Mouse (Mus musculus): ENCODE measurements around the gene Zfp426. TPM values are rescaled to one million over a fixed set of nuclear protein-coding genes. Genes with fewer than 3 reads are reported as not detected.

Zfp426 gene
- 4.6 and 11.2 TPM in 2 replicates for polyA plus RNA-seq (2011; ENCODE audit: insufficient read depth, insufficient read length, low replicate concordance, missing spikeins)

GRCm38 (mm10) chr9:20492527-20493233 is at the start of gene Zfp426:
TSS of gene Zfp426 (minus strand) at chr9:20492746.
- Histone ChIP-seq H3K4me3 (replicated peaks; ENCODE audit: control insufficient read depth, low read depth, low read length) (peak within 1 kb of the TSS; percentile 91), H3K4me1 (ENCODE audit: control insufficient read depth, insufficient read depth, low read length) (no peaks in the 10 kb centered on the region; the same call in 1 of the 2 replicates), H3K27ac (ENCODE audit: control insufficient read depth, insufficient read depth, low read depth, low read length, poor library complexity) (peak within 1 kb of the TSS; percentile 100)
- TF ChIP-seq CTCF (IDR thresholded peaks at IDR 0.05; ENCODE audit: control insufficient read depth, insufficient read depth, low read length), result no peak
- peak; percentile 90 for TF ChIP-seq POLR2A (IDR thresholded peaks at IDR 0.05; ENCODE audit: borderline replicate concordance, control insufficient read depth, low read depth, low read length)
- under 1% methylated on average over 40 of the region's 40 CpGs for WGBS

- WGBS, result 79% methylated on average over 2 of the region's 2 CpGs
- Histone ChIP-seq H3K4me1 (ENCODE audit: control insufficient read depth, insufficient read depth, low read length) (no peaks in the 10 kb centered on the region), H3K27ac (ENCODE audit: control insufficient read depth, insufficient read depth, low read depth, low read length, poor library complexity) (no peak overlapping the region), H3K4me3 (replicated peaks; ENCODE audit: control insufficient read depth, low read depth, low read length) (no peak overlapping the region)
- TF ChIP-seq POLR2A (IDR thresholded peaks at IDR 0.05; ENCODE audit: borderline replicate concordance, control insufficient read depth, low read depth, low read length), result no peak
- TF ChIP-seq CTCF (IDR thresholded peaks at IDR 0.05; ENCODE audit: control insufficient read depth, insufficient read depth, low read length), result no peak
These were observed 44.1 kb upstream of the Zfp426 start for GRCm38 (mm10) chr9:20536598-20536997.

- Histone ChIP-seq H3K27ac (ENCODE audit: control insufficient read depth, insufficient read depth, low read depth, low read length, poor library complexity) (no peak overlapping the region), H3K4me3 (replicated peaks; ENCODE audit: control insufficient read depth, low read depth, low read length) (no peak overlapping the region), H3K4me1 (ENCODE audit: control insufficient read depth, insufficient read depth, low read length) (no peaks in the 10 kb centered on the region)
- TF ChIP-seq POLR2A (IDR thresholded peaks at IDR 0.05; ENCODE audit: borderline replicate concordance, control insufficient read depth, low read depth, low read length) (no peak), CTCF (IDR thresholded peaks at IDR 0.05; ENCODE audit: control insufficient read depth, insufficient read depth, low read length) (no peak)
- WGBS, result 66% methylated on average over 8 of the region's 8 CpGs
These were observed 41.9 kb upstream of the Zfp426 start for GRCm38 (mm10) chr9:20534326-20534926.

GRCm38 (mm10) chr9:20521306-20521957 is 28.9 kb upstream of the Zfp426 start, which contains the start of gene Zfp266:
TSS of gene Zfp266 (minus strand) at chr9:20521417.
- Histone ChIP-seq H3K4me3 (replicated peaks; ENCODE audit: control insufficient read depth, low read depth, low read length) (peak within 1 kb of the TSS; percentile 92), H3K27ac (ENCODE audit: control insufficient read depth, insufficient read depth, low read depth, low read length, poor library complexity) (peak within 1 kb of the TSS; percentile 70), H3K4me1 (ENCODE audit: control insufficient read depth, insufficient read depth, low read length) (no peaks in the 10 kb centered on the region; the same call in 1 of the 2 replicates)
- TF ChIP-seq CTCF (IDR thresholded peaks at IDR 0.05; ENCODE audit: control insufficient read depth, insufficient read depth, low read length), result no peak
- TF ChIP-seq POLR2A (IDR thresholded peaks at IDR 0.05; ENCODE audit: borderline replicate concordance, control insufficient read depth, low read depth, low read length), result peak; percentile 67; the same call in 1 of the 2 replicates
- WGBS, result under 1% methylated on average over 46 of the region's 46 CpGs

GRCm38 (mm10) chr9:20520531-20521210 is 28.1 kb upstream of the Zfp426 start:
- peak overlapping the region; percentile 70 for H3K27ac ChIP-seq (ENCODE audit: control insufficient read depth, insufficient read depth, low read depth, low read length, poor library complexity)
- TF ChIP-seq POLR2A (IDR thresholded peaks at IDR 0.05; ENCODE audit: borderline replicate concordance, control insufficient read depth, low read depth, low read length) (no peak), CTCF (IDR thresholded peaks at IDR 0.05; ENCODE audit: control insufficient read depth, insufficient read depth, low read length) (no peak)
- peak overlapping the region; percentile 92 for H3K4me3 ChIP-seq (replicated peaks; ENCODE audit: control insufficient read depth, low read depth, low read length)
- H3K4me1 ChIP-seq (ENCODE audit: control insufficient read depth, insufficient read depth, low read length), result no peaks in the 10 kb centered on the region; the same call in 1 of the 2 replicates
- under 1% methylated on average over 17 of the region's 17 CpGs for WGBS

- no peaks in the 10 kb centered on the region; the same call in 1 of the 2 replicates for H3K4me1 ChIP-seq (ENCODE audit: control insufficient read depth, insufficient read depth, low read length)
- no peak for TF ChIP-seq CTCF (IDR thresholded peaks at IDR 0.05; ENCODE audit: control insufficient read depth, insufficient read depth, low read length)
- no peak for TF ChIP-seq POLR2A (IDR thresholded peaks at IDR 0.05; ENCODE audit: borderline replicate concordance, control insufficient read depth, low read depth, low read length)
- no peak overlapping the region for H3K27ac ChIP-seq (ENCODE audit: control insufficient read depth, insufficient read depth, low read depth, low read length, poor library complexity)
- 77% methylated on average over 4 of the region's 4 CpGs for WGBS
- H3K4me3 ChIP-seq (replicated peaks; ENCODE audit: control insufficient read depth, low read depth, low read length), result no peak overlapping the region
These were observed 27.4 kb upstream of the Zfp426 start for GRCm38 (mm10) chr9:20519949-20520348.

- no peaks in the 10 kb centered on the region; the same call in 1 of the 2 replicates for H3K4me1 ChIP-seq (ENCODE audit: control insufficient read depth, insufficient read depth, low read length)
- H3K4me3 ChIP-seq (replicated peaks; ENCODE audit: control insufficient read depth, low read depth, low read length), result no peak overlapping the region
- WGBS, result 71% methylated on average over 4 of the region's 4 CpGs
- no peak overlapping the region for H3K27ac ChIP-seq (ENCODE audit: control insufficient read depth, insufficient read depth, low read depth, low read length, poor library complexity)
- TF ChIP-seq POLR2A (IDR thresholded peaks at IDR 0.05; ENCODE audit: borderline replicate concordance, control insufficient read depth, low read depth, low read length) (no peak), CTCF (IDR thresholded peaks at IDR 0.05; ENCODE audit: control insufficient read depth, insufficient read depth, low read length) (no peak)
These were observed 26.2 kb upstream of the Zfp426 start for GRCm38 (mm10) chr9:20518708-20519107.

Data from bone marrow, adult 2 months (tissue).